Mouse (Mus musculus) ovary, postnatal 14 days (tissue): ENCODE measurements around the gene Slc35b1.
"Not testable (repeated sequence)": the region's sequence is repeated elsewhere in the genome, so short reads cannot be mapped to it uniquely, and the experiment has no call there.

Experiments
- DNase-seq: peaks from one replicate; pipeline ENCODE4 v3.0.0; 2022; ENCODE audit warnings: low spot score

The Slc35b1 gene

DNA sequence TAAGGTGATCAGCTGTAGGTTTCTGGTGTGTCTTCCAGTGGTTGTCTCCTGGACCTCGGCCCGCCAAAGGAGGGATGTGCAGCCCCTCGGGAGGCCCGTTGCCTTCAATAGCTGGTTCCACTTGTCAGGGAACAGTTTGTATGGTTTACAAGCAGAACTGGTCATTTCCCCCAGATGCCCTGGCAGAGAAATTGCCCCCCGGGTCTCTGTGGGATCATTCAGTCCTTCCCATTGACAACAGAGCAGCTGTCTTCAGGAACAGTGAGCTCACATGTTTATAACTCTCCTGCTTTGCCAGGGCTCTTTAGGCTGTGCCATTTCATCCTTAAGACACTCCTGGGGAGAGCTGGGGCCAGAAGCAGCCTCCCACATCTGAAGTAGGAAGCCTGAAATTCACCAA lies 9.6 kb downstream of the Slc35b1 start:
- no peak for DNase-seq

DNA sequence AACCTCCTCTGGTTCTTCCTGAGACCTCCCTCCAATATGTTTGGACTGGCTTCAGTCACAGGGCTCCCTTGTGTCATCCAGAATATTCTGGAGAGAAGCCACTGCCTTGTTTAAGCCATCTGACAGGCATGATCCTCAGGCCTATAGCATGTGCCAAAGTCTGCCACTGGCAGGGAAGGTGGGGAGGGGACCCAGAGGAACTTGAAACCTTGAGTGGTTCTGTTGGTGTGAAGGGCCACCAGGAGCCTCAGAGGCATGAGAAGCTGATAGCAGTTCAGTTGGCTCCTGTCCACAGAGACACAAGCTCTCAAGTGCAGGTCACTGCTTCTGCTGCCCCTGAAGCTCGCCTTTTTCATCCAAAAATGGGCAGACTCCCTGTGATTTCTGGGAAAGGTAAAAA lies 12.1 kb downstream of the Slc35b1 start:
- no peak for DNase-seq

GRCm38 (mm10) chr11:95397843-95398835 lies 13.6 kb downstream of the Slc35b1 start:
- peak; percentile 82 for DNase-seq

GRCm38 (mm10) chr11:95399520-95400020 lies 15.1 kb downstream of the Slc35b1 start:
- no peak for DNase-seq

- DNase-seq, result no peak
Measured at GRCm38 (mm10) chr11:95401568-95401967, 17.1 kb downstream of the Slc35b1 start.

DNA sequence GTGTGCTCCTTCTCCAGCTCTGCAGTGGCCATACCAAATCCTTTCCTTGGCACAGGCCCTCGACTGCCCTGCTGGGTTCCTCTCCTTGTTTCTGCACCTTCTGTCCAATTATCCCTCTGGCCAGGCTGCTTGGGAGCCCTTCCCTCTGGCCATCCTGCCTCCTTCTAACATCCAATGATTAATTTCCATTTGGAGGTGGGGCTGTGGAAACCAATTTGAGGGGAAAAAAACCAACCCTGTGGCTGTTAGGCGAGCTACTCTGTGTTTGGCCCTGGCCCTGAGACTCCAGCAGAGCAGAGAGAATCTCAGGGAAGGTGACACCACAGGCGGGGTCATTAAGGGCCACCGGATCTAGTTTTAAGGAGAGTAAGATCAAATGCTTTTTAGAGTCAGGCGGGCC lies 17.7 kb downstream of the Slc35b1 start:
- DNase-seq, result no peak

- DNase-seq, result no peak
Measured at GRCm38 (mm10) chr11:95402658-95403101, 18.2 kb downstream of the Slc35b1 start.

DNA sequence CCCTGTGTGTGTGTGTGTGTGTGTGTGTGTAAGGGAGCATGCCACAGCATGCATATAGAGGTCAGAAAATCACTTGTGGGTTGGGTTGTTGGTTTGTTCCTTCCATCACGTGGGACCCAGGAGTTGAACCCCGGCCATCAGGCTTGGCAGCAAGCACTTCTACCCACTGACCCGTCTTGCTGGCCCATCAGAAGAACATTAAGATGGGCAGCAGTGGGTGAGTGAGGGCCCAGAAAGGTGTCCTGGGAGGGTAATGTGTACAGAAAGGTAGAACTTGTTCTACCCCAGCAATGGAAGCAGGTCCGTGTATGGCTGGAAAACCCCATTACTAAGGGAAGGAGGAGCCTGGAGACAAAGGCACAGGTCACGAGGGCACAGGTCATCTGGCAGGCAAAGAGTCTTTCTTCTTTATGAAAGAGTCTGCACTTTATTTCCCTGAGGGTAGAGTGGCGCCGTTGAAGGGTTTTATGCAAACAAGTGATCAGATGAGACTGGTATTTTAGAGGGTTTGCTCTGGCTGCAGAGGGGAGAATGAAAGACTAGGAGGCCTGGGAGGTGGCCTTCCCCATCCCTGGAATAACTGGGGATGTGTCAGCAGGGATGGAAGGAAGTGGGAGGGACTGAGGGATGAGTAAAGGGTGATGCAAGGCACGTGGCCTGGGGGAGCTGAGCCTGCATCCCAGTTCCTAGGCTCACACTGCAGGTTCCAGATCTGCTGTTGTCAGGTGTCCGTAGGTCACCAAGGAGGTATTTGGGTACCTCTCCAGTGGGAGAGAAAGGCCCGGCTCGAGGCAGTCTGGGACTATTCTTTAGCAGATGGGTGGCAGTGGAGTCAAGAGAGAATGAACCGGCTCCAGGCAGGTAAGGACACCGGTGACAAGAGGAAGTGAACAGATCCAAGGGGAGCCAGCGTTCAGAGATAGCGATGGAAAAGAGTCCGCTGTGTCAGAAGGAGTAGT lies 19.2 kb downstream of the Slc35b1 start:
- no peak for DNase-seq

DNA sequence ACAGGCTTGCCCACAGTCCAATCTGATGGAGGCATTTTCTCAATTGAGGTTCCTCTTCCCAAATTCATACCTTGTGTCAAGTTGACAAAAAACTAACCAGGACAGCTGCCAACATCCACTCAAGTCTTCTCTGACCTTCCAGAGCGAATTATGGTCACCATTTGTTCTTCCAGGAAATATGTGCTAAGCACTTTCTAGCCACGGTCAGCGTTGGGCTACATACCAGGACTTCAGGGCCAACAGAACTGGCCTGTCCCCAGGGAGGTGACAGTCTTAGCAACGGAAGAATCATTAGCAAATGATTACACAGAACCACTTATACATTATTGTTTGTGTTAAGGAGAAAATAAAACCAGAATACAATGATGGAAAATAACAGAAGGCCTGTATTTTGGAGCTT lies 21.3 kb downstream of the Slc35b1 start:
- no peak for DNase-seq

- not testable (repeated sequence) for DNase-seq
Measured at GRCm38 (mm10) chr11:95406398-95406797, 21.9 kb downstream of the Slc35b1 start.

- DNase-seq, result no peak
Measured at GRCm38 (mm10) chr11:95409450-95410112, 25.1 kb downstream of the Slc35b1 start.

- no peak for DNase-seq
Measured at GRCm38 (mm10) chr11:95411453-95412013, 27.0 kb downstream of the Slc35b1 start.

DNA sequence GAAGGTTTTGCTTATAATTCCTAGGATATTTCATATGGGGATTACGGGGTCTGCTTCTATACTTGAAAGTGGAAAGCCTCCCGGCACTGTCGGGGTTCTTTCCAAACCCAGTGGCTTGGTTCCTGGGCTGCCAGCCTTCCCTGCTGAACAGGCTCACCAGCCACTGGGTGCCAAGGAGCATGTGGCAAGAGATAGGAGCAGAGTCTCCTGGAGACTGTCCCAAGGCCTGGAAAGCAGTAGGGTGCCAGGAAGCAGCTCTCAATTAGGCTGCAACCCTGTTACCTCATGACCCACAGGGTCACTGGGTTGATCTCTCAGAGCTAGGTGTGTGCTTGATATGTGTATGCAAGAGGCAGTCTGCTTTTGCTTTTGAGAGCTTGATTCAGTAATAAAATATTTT lies 28.1 kb downstream of the Slc35b1 start:
- DNase-seq, result no peak

- peak; percentile 90 for DNase-seq
Measured at GRCm38 (mm10) chr11:95413641-95414535, 29.4 kb downstream of the Slc35b1 start, which contains the start of gene Spop. TSS of gene Spop (plus strand) at chr11:95414080.

DNA sequence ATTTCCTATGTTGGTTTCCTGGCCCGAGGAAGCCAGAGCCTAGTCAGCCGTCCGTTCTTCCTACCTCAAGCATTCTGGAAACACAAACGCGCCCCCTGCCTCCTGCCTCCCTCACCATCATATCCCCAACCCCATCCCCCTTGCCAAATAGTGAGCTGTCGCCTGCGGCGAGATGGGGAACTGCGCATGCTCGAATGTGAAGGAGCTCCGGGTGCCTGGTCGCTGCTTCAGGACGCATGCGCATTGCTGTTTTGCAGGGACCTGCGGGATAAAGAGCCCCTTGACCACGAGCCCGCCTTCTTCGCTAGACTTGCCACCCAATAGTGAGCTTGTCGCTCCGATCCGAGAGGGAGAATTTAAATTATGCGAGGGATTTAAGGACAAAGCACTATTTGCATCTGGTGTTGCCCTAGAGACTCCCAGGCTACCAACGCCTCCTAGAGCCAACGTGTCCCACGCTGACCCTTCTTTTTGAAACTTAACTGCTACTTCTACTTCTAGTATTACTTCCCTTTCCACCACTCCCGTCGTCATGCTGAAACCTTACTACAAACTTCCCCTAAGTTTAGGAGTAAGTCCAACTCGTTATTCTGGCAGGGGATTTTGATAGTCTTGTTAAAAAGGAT lies 30.2 kb downstream of the Slc35b1 start:
- DNase-seq, result peak; percentile 92

DNA sequence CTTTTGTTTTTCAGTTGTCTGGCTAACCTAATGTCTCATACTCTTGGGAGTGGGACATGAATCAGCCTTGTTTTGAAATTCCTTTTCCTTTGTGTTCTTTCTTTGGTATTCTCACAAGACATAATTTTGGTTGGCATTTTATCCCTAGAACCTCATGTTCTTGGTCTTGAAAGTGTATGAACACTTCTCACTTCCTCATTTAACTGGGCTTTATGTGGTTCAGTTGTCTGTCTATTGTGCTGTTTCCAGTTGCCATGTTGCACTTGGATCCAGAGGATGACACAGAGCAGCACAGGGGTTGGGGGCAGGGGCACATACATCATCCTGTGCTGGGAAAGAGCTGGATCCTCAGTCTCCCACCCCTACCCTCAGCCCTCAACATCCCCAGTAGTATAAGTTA lies 31.4 kb downstream of the Slc35b1 start:
- no peak for DNase-seq

- no peak for DNase-seq
Measured at GRCm38 (mm10) chr11:95417341-95417740, 32.8 kb downstream of the Slc35b1 start.

- no peak for DNase-seq
Measured at GRCm38 (mm10) chr11:95420880-95421435, 36.5 kb downstream of the Slc35b1 start.

DNA sequence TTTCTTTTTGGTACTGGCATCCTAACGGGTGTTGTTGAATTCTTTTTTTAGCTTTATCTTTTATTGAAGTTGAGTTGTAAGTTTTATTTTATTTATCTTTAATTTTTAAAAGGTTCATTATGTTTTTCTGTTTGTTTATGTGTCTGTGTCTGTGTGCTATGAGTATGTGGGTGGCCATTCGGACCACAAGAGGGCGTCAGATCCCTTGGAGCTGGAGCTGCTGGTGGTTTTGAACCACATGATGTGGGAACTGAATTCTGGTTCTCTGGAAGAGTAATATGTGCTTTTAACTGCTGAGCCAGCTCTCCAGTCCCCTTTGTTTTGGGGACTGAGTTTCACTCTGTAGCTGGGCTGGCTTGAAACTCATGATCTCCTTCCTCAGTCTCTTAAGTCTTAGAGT lies 39.0 kb downstream of the Slc35b1 start:
- DNase-seq, result no peak
